Mouse (Mus musculus) common myeloid progenitor, adult 5-6 weeks (primary cell): ENCODE measurements around the gene Ppp1r10. TPM values are rescaled to one million over a fixed set of nuclear protein-coding genes. Genes with fewer than 3 reads are reported as not detected.
A peak's percentile ranks its signal among the peaks of the same experiment; 100 is the strongest.
"Not testable (repeated sequence)": the region's sequence is repeated elsewhere in the genome, so short reads cannot be mapped to it uniquely, and the experiment has no call there.

Experiments
- ATAC-seq: replicated peaks from 2 replicates; pipeline ENCODE4 v1.8.0; 2016; ENCODE audit warnings: low read depth, mild to moderate bottlenecking, moderate TSS enrichment, inconsistent platforms; ENCODE audit not compliant: poor library complexity, severe bottlenecking
- total RNA-seq: library from RNA; stranded (forward); fragments of 200-1000, 187-1606 nt; gene quantifications from 2 replicates; pipeline ENCODE4 v1.2.3, GENCODE M21; 2017

Ppp1r10 gene
- total RNA-seq, 1 experiment from 2014 or later = 101 TPM

DNA sequence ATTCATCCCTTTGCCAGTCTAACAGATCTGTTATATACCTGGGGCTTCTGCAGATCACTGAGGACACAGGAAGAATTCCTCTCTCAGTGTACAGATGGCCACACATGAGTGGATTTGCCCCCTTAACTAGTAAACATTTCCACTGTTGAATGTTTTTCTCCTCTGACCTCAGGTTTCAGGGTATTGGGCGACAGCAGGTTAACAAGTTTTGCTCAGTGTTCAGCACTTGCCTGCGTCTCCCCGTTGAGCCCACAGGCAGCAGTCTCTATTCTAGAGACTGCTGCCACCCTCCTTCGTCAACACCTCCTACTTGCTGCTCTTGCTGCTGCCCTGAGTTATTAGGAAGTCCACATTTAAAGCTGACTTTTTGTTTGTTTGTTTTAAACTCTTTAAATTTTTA is 5.5 kb downstream of the Ppp1r10 start:
- no peak for ATAC-seq

DNA sequence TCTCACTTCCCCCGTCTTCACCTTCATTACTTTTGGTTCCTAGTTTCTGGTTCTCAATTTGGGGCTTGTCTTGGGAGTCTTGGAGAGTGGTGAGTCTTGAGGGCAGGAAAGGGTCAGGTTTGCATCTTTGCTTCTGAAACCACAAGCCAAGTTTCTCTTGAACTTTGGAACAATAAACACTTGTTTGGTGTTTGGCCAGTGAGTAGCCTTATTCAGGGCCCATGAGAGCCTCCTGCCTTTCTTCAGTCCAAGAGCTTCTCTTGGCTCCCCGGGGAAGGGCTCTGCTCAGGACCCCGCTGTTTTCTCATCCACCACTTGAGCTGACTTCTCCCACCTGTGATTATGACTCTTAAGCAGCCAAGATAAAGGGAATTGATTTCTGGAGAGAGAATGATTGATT is 6.3 kb downstream of the Ppp1r10 start:
- ATAC-seq = no peak

DNA sequence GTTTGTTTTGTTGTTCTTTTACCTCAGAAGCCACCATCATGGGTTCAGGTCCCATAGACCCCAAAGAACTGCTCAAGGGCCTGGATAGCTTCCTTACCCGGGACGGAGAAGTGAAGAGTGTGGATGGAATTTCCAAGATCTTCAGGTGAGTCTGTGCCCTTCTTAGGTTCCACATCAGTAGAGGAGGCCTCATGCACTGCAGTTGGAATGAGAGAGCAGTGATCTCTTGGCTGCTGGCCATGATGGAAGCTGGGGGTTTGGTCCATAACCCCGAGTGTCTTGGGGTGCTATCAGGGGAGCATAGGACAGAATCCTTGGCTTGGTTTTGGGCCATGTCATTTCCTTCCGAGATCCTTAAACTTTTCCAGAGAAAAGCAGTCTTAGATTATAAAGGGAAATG is 7.0 kb downstream of the Ppp1r10 start:
- no peak for ATAC-seq

DNA sequence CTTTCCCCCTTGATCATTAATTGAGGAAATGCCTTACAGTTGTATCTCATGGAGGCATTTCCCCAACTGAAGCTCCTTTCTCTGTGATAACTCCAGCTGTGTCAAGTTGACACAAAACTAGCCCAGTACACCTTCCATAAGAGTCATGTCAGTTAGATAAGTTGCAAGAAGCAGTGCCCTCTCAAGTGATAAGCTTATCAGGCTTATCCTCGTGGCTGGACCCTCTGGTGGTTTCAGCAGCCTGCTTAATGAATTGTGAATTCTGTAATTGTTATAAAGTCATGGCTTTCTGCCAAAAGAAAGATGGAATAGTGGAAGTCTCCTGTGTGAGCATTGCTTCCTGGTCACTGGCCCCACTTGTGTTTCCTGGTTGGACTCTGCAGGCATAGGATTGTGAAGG is 11.2 kb downstream of the Ppp1r10 start:
- peak; percentile 40 for ATAC-seq

DNA sequence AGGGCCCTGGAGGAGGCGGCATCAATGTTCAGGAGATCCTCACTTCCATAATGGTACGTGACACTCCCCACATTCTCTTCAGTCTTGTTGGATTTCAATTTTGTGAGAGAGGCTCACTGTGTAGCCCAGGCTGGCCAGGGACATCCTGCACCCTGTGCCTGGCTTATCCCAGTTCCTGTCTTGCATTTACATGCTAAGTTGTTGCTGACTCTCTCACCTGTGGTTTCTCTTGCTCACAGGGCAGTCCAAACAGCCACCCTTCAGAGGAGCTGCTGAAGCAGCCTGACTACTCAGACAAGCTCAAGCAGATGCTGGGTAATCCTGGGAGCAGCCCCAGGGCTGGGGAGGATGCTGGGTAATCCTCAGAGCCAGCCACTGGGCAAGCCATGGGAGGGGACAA is 13.3 kb downstream of the Ppp1r10 start:
- ATAC-seq = no peak

- ATAC-seq = no peak
Measured at GRCm38 (mm10) chr17:35930627-35931026, 14.4 kb downstream of the Ppp1r10 start.

DNA sequence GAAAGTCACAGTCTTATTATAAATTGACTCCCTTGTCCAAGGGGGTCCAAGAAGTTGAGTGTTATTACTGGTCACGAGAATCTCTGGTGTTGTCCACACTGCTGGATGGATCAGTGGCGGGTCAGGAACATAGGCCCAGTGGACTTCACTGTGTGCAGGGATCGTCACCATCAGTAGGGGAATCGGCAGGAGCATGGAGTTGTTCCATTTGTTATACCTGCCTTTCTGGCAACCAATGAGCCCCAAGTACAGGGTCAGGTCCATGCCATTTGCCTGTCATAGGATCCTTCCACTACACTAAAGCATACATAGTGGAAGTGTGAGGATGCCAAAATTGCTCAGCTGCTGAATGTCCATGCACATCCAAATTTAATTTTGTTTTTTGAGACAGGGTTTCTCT is 16.4 kb downstream of the Ppp1r10 start:
- no peak for ATAC-seq

DNA sequence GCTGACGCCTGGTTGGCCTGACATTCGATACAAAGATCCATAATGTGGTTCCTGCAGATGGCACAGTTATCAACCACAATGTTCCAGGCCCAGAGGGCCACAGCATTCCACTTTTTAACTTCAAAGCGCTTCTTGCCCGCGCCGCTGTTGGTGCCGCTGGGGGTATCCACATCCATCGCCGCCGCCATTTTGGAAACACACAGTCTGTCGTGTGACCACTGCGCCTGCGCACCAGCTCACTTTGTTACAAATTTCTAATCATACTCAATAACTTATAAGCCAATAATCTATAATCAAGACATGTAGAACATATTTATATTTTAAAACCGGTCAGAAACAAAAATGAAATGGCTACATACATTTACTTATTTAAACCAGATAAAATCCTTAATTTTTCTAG is 19.5 kb downstream of the Ppp1r10 start:
- peak; percentile 70; the same call in 1 of the 2 replicates for ATAC-seq

GRCm38 (mm10) chr17:35937700-35938348 is 21.6 kb downstream of the Ppp1r10 start:
- peak; percentile 93 for ATAC-seq

DNA sequence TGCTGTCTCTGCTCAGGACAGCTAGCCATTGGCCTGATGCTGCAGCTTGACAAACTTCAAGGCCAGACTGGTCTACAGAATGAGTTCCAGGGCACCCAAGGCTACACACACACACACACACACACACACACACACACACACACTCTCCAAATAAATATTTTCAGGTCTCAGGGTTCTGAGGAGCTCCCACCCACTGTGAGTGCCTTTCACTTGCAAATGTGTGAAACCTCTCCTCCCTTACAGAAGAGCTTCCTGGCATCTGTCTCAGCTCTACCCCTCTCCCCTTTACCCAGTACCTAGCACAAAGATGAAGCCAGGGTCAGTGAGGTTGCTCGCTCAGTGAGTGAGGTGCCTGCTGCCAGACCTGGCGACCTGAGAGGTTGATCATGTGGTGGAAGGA is 22.9 kb downstream of the Ppp1r10 start:
- ATAC-seq = no peak

DNA sequence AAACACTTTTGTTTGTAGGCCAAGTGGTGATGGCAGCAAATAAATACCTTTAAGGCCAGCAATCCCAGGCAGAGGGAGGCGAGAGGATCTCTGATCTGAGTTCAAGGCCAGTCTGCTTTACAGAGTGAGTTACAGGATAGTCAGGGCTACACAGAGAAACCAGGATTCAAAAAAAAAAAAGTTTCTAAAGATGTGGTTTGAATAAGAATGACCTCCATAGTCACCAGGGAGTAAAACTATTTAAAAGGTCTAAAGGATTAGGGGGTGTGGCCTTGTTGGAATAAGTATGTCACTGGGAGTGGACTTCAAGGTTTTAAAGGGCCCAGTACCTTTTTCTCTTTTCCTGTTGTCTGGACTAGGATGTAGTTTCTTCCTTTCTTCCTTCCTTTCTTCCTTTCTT is 23.7 kb downstream of the Ppp1r10 start:
- no peak for ATAC-seq

- not testable (repeated sequence) for ATAC-seq
Measured at GRCm38 (mm10) chr17:35950946-35951345, 34.7 kb downstream of the Ppp1r10 start.

GRCm38 (mm10) chr17:35952559-35952958 is 36.3 kb downstream of the Ppp1r10 start:
- 0 out of 2 replicates have a peak, but pooled peaks have one; percentile 8 for ATAC-seq

DNA sequence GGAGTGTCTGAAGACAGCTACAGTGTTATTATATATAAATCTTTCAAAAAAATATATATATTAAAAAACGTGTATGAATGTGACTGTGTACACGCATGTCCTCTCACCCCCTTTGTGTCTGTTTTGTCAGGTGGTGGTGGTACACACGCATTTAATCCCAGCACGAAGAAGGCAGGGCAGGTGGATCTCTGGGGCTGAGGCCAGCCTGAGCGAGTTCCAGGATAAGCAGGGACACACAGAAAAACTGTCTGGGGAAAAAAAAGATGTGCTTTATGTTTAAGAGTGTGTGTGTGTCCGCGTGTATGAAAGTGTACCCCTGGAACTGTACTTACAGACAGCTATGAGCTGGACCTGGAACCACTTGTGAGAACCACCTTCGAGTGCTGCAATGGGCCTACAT is 38.4 kb downstream of the Ppp1r10 start:
- ATAC-seq = no peak

GRCm38 (mm10) chr17:35958533-35959223 is 42.4 kb downstream of the Ppp1r10 start:
- ATAC-seq = no peak

GRCm38 (mm10) chr17:35963279-35963678 is 47.0 kb downstream of the Ppp1r10 start:
- no peak for ATAC-seq

DNA sequence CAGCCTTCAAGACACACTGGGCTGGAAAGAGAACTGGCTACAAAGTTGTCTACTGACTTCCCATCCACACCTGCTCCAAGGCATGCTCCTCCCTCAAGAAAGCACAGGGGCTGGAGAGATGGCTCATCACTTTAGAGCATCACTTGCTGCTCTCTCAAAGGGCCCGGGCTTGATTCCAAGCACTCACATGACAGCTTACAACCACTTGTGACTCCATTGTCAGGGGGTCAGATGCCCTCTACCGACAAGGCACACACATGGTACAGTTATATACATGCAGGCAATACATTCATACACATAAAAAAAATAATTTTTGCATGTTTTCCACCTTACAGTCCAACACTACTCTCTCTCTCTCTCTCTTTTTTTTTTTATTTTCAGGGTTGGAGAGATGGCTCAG is 51.4 kb downstream of the Ppp1r10 start:
- no peak for ATAC-seq

DNA sequence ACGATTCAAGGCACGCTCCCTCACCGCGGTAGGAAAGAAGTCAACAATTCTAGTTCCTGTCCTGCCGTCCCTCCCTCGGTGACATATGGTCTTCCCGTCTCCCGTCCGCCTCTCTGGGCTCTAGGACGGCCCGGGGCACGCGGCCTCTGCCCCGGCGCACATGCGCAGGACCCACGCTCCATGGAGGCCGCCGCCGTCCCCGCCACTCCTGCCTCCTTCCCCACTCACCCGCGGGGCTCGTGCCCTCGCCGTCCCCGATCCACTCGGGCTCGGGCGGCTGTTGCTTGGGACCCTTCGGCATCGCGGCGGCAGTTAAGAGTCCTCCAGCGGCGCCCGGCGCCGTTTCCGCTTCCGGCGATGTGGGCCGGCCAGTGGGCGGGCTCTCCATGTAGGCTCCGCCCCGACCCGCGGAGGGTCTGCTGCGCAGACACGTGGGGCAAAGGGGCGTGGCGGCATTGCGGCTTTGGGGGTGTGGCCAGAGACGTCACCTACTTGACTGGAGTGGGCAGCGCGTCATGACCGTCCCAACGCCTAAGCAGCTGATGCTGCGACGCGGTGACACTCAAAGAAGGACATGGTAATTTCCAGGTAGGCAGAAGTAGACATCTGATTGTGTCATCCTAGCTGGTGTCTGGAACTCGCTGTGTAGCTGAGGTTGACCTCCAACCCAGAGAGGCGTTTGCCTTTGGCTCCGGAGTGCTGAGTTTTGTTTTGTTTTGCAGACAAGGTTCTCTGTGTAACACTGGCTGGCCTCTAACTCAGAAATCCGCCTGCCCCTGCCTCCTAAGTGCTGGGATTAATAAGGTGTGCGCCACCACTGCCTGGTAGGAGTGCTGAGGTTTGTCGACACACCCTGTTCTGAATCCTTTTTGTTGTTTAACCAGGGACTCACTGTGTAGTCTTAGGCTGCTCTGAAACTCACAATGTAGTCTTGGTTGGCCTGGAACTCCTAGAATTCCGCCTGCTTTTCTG is 53.5 kb downstream of the Ppp1r10 start, which contains the start of gene Abcf1:
Gene Abcf1, minus strand, starts transcription at position 344 of the 972 bp plus-strand sequence.
- peak; percentile 97 for ATAC-seq

- no peak for ATAC-seq
Measured at GRCm38 (mm10) chr17:35972131-35972530, 55.9 kb downstream of the Ppp1r10 start.

- peak; percentile 11 for ATAC-seq
Measured at GRCm38 (mm10) chr17:35978811-35979400, 62.7 kb downstream of the Ppp1r10 start.
